Mouse (Mus musculus): Measurements from ENCODE around the gene Kdm5a. TPM values are rescaled to one million over a fixed set of nuclear protein-coding genes. Genes with fewer than 3 reads are reported as not detected.

Kdm5a gene
- polyA plus RNA-seq, 1 experiment from 2014 or later, result 38.6 TPM

DNA sequence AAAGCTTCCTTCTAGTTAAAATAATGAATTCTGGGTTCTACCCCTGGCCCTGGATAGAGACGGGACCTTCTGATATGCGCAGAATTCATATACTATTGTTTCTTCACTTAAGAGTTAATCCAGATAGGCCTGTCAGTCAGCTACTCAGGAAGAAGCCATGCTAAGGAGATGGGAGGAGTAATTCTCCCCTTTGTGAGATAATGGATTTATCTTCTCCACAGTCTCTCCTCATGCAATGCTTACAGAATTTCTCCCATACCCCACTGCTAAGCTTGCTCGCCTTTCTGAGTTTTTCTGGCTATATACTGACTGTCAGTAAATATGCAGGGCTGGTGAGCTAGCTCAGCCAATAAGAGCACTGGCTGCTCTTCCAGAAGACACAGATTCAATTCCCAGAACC is 86.3 kb downstream of the Kdm5a start:
- 82% methylated on average over 3 of the region's 3 CpGs for WGBS
- Histone ChIP-seq H3K4me2 (no peak overlapping the region), H3K27me3 (replicated peaks) (no peaks in the 10 kb centered on the region), H3K4me3 (replicated peaks) (no peak overlapping the region), H3K36me3 (no peaks in the 10 kb centered on the region), H3K9ac (no peak overlapping the region), H3K4me1 (no peaks in the 10 kb centered on the region), H3K27ac (no peak overlapping the region), H3K9me3 (no peaks in the 10 kb centered on the region)
- ATAC-seq (ENCODE audit: insufficient read depth, low FRiP score, low read depth), result no peak

DNA sequence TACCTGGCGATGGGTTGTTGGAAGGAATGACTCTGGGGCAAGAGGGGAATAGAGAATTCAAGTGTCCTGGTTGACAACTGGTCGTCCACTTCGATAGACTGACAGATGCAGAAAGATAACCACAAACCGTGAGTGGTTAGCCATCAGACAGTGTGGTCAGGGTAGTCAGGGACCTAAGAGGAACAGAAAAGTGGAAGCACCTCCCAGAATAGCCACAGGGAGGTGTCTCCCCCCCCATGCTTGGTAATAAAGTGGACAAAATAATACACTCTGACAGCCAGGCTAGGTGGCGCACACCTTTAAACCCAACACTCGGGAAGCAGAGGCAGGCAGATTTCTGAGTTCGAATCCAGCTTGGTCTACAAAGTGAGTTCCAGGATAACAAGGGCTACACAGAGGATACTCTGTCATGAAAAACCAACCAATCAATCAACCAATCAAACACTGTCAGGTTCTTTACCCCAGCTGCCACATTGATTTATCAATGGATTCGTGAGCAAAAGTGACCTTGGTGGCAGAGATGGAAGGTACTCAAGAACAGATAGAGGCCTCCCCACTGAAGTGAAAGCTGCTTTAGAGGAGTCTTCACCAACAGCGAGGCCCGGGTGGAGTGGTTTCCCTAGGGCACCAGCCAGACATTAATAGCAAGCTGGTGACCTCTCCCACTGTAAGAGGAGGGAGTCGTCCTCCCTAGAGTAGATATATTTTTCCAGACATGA is 88.6 kb downstream of the Kdm5a start:
- ATAC-seq (ENCODE audit: insufficient read depth, low FRiP score, low read depth), result no peak
- Histone ChIP-seq H3K36me3 (no peaks in the 10 kb centered on the region), H3K4me2 (no peak overlapping the region), H3K4me3 (replicated peaks) (no peak overlapping the region), H3K4me1 (no peaks in the 10 kb centered on the region), H3K9ac (no peak overlapping the region), H3K27me3 (replicated peaks) (no peaks in the 10 kb centered on the region), H3K9me3 (no peaks in the 10 kb centered on the region), H3K27ac (no peak overlapping the region)
- WGBS, result 78% methylated on average over 11 of the region's 11 CpGs

DNA sequence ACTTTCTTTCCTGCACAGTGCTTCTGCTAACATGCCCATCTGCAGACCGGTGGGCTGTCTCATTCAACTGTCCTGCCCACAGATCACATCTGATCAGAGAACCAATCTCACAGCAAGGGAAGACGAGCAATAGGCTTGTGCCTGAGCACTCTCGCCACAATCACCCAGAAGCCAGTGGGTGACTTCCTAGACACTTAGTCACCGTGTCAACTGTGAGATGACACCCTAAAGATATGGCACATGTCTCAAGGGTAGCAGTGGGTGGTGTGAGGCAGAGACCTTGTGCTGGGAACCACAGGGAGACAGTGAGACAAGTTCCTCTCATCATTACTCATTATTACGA is 89.2 kb downstream of the Kdm5a start:
- 72% methylated on average over 5 of the region's 5 CpGs for WGBS

DNA sequence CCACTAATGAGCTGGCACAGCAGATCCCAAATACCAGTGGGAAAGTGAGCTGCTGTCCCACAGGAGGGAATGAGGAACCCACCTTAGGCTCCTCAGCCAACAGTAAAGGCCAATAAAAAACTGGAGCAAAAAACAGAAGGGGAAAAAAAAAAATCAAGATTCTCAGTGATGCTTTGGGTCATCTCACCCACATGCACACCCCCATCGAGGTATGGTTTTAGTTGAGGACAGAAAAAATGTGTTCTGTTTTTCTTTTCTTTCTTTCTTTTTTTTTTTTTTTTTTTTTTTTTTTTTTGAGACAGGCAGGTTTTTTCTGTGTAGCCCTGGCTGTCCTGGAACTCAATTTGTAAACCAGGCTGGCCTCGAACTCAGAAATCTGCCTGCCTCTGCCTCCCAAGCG is 89.6 kb downstream of the Kdm5a start:
- H3K4me1 ChIP-seq, result no peaks in the 10 kb centered on the region
- H3K36me3 ChIP-seq, result no peaks in the 10 kb centered on the region
- H3K9me3 ChIP-seq, result no peaks in the 10 kb centered on the region
- no peak for ATAC-seq (ENCODE audit: insufficient read depth, low FRiP score, low read depth)
- H3K4me3 ChIP-seq (replicated peaks), result no peak overlapping the region
- H3K9ac ChIP-seq, result no peak overlapping the region
- H3K4me2 ChIP-seq, result no peak overlapping the region
- H3K27ac ChIP-seq, result no peak overlapping the region
- WGBS, result 86% methylated on average over 3 of the region's 3 CpGs
- no peaks in the 10 kb centered on the region for H3K27me3 ChIP-seq (replicated peaks)

More for the DNA sequence above, 89.2 kb downstream of the Kdm5a start:
- no peak; the same call in 1 of the 2 replicates for ATAC-seq (ENCODE audit: insufficient read depth, low FRiP score, low read depth)
- Histone ChIP-seq H3K9ac (no peak overlapping the region), H3K9me3 (no peaks in the 10 kb centered on the region), H3K36me3 (no peaks in the 10 kb centered on the region), H3K4me1 (no peaks in the 10 kb centered on the region), H3K4me3 (replicated peaks) (no peak overlapping the region), H3K4me2 (no peak overlapping the region), H3K27me3 (replicated peaks) (no peaks in the 10 kb centered on the region), H3K27ac (no peak overlapping the region)

DNA sequence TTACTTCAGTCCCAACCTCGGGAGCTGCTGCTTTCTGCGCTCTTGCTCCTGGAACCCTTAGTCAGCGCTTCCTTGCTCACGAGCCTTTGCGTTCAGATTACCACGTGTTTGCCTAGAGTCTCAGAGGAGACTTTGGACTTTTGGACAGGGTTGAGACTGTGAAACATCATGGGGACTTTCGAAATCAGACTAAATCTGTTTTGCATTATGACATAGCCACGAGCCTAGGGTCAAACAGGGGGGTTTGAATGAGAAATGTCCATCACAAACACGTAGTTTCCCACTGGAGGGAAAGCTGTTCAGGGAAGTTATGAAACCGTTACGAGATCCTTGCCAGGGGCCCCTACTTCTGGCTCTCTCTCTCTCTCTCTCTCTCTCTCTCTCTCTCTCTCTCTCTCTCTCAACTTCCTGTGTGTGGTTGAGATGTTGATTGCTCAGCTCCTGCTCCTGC is 90.7 kb downstream of the Kdm5a start:
- Histone ChIP-seq H3K4me3 (replicated peaks) (no peak overlapping the region), H3K9ac (no peak overlapping the region), H3K4me1 (no peaks in the 10 kb centered on the region), H3K36me3 (no peaks in the 10 kb centered on the region), H3K27me3 (replicated peaks) (no peaks in the 10 kb centered on the region), H3K4me2 (0 out of 2 replicates have a peak overlapping the region, but pooled peaks have one; percentile 5), H3K9me3 (no peaks in the 10 kb centered on the region), H3K27ac (no peak overlapping the region)
- 43% methylated on average over 11 of the region's 11 CpGs for WGBS
- ATAC-seq (ENCODE audit: insufficient read depth, low FRiP score, low read depth), result peak; percentile 58; the same call in 1 of the 2 replicates

DNA sequence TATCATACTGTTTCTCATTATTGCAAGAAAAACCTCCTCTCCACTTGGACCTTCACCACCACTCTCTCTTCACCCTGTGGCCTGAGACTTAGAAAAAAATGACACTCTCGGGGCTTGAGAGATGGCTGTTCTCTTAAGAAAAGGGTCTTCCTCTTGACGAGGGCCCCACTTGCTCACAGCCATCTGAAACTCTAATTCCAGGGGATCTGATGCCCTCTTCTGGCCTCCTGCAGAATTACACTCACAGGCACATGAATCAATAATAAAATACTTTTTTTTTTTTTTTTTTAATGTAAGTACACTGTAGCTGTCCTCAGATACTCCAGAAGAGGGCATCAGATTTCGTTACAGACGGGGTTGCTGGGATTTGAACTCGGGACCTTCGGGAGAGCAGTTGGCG is 93.2 kb downstream of the Kdm5a start:
- no peak for ATAC-seq (ENCODE audit: insufficient read depth, low FRiP score, low read depth)
- Histone ChIP-seq H3K9ac (no peak overlapping the region), H3K36me3 (no peaks in the 10 kb centered on the region), H3K4me3 (replicated peaks) (no peak overlapping the region), H3K9me3 (no peaks in the 10 kb centered on the region), H3K4me1 (no peaks in the 10 kb centered on the region), H3K27ac (no peak overlapping the region), H3K4me2 (no peak overlapping the region), H3K27me3 (replicated peaks) (peaks cover 8% of the 10 kb centered on the region; the same call in 1 of the 2 replicates)
- 61% methylated on average over 7 of the region's 7 CpGs for WGBS

DNA sequence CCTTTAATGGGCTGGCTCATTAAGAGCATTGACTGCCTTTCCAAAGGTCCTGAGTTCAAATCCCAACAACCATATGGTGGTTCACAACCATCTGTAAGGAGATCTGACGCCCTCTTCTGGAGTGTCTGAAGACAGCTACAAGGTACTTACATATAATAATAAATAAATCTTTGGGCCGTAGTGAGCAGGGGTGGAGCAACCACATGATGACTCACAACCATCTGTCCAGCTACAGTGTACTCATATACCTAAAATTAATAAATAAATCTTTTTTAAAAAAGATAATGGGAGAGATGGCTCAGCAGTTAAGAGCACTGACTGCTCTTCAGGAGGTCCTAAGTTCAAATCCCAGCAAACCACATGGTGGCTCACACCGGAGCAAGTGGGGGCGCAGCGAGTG is 93.8 kb downstream of the Kdm5a start:
- H3K27ac ChIP-seq, result no peak overlapping the region
- H3K4me2 ChIP-seq, result no peak overlapping the region
- no peak overlapping the region for H3K4me3 ChIP-seq (replicated peaks)
- H3K36me3 ChIP-seq, result no peaks in the 10 kb centered on the region
- no peak for ATAC-seq (ENCODE audit: insufficient read depth, low FRiP score, low read depth)
- 87% methylated on average over 5 of the region's 5 CpGs for WGBS
- no peaks in the 10 kb centered on the region for H3K4me1 ChIP-seq
- H3K9ac ChIP-seq, result no peak overlapping the region
- peaks cover 8% of the 10 kb centered on the region for H3K27me3 ChIP-seq (replicated peaks)
- no peaks in the 10 kb centered on the region for H3K9me3 ChIP-seq

DNA sequence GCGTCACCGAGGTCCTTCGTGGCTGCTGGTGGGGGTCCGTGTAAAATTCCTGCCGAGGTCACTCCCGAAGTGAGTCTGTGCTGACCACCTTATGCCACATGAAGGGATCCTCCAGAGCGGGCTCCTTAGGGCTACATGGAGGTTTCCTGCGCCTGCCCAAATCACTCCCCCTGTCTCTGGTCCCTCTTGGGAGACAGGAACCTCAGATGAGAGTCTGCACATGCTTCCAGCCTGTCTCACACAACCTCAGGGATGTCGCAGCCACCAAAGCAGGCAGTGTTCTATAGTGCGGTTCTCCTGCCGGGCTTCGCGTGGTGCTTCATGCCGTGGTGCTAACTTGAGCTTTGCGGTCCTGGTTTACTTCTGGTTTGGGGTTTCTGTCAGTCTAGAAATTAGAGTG is 97.3 kb downstream of the Kdm5a start:
- Histone ChIP-seq H3K36me3 (no peaks in the 10 kb centered on the region), H3K9ac (no peak overlapping the region), H3K27ac (no peak overlapping the region), H3K4me1 (peaks cover 11% of the 10 kb centered on the region), H3K4me3 (replicated peaks) (no peak overlapping the region), H3K9me3 (no peaks in the 10 kb centered on the region), H3K4me2 (no peak overlapping the region), H3K27me3 (replicated peaks) (peaks cover 17% of the 10 kb centered on the region)
- no peak for ATAC-seq (ENCODE audit: insufficient read depth, low FRiP score, low read depth)
- WGBS, result 60% methylated on average over 15 of the region's 15 CpGs

DNA sequence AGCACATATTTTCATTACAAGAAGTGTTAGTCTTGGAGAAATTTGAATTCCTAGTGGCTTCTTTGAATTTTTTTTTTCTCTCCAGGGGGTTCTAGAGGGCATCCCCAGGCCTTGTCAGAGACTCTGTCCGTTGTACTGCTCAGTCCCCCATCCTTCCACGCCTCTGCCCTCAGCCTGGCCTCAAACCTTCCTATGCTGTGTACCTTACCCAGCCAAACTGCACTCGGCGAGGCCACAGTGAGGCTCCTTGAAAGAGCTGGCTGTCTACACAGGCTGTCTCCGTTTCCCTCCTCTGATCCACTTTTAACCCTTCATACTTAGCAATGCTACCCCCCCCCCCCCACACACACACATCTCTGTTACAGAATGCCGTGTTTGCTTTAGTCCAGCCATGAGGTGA is 98.3 kb downstream of the Kdm5a start:
- no peaks in the 10 kb centered on the region for H3K36me3 ChIP-seq
- 49% methylated on average over 6 of the region's 6 CpGs for WGBS

DNA sequence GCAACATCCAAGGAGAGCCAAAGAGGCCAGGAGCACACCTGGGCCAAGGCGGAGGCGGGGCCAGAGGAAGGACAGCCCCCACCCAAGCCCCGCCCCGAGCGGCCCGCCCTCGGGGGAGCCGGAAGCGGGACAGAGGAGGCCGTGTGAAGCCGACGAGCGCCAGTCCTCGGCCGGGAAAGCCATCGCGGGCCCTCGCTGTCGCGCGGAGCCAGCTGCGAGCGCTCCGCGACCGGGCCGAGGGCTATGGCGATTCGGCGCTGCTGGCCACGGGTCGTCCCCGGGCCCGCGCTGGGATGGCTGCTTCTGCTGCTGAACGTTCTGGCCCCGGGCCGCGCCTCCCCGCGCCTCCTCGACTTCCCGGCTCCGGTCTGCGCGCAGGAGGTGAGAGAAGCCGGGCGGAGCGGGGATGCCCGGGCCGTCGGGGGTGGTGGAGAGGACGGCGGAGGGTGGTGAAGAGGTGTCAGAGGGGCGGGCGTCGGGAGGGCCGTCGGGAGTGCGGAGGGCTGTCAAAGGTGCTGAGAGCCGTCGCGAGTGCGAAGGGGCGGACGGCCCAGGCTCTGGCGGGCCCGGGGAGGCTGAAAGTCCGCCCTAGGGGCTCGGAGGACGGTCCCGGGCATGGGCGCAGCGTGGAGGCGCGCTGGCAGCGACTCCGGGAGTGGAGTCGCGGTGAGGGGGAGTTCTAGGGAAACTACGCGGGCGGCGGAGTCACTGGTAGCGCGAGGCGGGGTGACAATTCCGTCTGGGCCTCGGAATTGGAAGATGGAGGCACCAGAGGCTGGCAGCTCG is 99.4 kb downstream of the Kdm5a start, which contains the start of gene Il17ra:
Il17ra (plus strand) TSS at position 162 of the 786 bp plus-strand sequence.
- Histone ChIP-seq H3K4me2 (peak within 1 kb of the TSS; percentile 76), H3K9ac (peak within 1 kb of the TSS; percentile 23; the same call in 1 of the 2 replicates), H3K27ac (no peak within 1 kb of the TSS), H3K4me1 (peaks cover 11% of the 10 kb centered on the region), H3K36me3 (no peaks in the 10 kb centered on the region), H3K4me3 (replicated peaks) (peak within 1 kb of the TSS; percentile 71), H3K9me3 (no peaks in the 10 kb centered on the region), H3K27me3 (replicated peaks) (peaks cover 17% of the 10 kb centered on the region)
- peak; percentile 95 for ATAC-seq (ENCODE audit: insufficient read depth, low FRiP score, low read depth)
- WGBS, result under 1% methylated on average over 81 of the region's 90 CpGs

More for the DNA sequence above, 98.3 kb downstream of the Kdm5a start:
- Histone ChIP-seq H3K9me3 (no peaks in the 10 kb centered on the region), H3K27me3 (replicated peaks) (peaks cover 17% of the 10 kb centered on the region), H3K4me1 (peaks cover 11% of the 10 kb centered on the region), H3K9ac (no peak overlapping the region), H3K4me3 (replicated peaks) (no peak overlapping the region), H3K27ac (no peak overlapping the region), H3K4me2 (no peak overlapping the region)
- no peak for ATAC-seq (ENCODE audit: insufficient read depth, low FRiP score, low read depth)

DNA sequence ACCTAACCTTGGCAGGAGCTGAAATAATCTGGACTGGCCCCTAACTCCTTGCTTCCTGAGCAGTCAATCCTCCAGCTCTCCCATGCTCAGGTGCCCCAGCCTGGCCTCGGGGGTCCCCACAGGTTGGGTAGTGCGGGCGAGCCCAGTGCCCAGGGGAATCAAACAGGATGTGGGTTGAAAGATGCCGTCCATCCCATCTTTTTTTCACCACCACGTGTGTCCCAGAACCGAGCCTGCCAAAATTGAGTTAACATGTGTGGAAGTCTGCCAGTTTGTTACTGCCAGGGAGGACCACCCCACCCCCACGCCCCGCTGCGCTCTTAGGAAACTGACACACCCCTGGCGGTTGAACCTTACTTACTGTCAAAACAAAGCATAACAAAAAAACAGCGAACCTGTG is 100.0 kb downstream of the Kdm5a start:
- Histone ChIP-seq H3K9ac (0 out of 2 replicates have a peak overlapping the region, but pooled peaks have one; percentile 23), H3K27ac (no peak overlapping the region), H3K4me1 (peaks cover 11% of the 10 kb centered on the region), H3K4me3 (replicated peaks) (peak overlapping the region; percentile 71), H3K9me3 (no peaks in the 10 kb centered on the region), H3K4me2 (peak overlapping the region; percentile 76), H3K27me3 (replicated peaks) (peaks cover 17% of the 10 kb centered on the region), H3K36me3 (no peaks in the 10 kb centered on the region)
- ATAC-seq (ENCODE audit: insufficient read depth, low FRiP score, low read depth), result no peak
- 6% methylated on average over 11 of the region's 11 CpGs for WGBS

DNA sequence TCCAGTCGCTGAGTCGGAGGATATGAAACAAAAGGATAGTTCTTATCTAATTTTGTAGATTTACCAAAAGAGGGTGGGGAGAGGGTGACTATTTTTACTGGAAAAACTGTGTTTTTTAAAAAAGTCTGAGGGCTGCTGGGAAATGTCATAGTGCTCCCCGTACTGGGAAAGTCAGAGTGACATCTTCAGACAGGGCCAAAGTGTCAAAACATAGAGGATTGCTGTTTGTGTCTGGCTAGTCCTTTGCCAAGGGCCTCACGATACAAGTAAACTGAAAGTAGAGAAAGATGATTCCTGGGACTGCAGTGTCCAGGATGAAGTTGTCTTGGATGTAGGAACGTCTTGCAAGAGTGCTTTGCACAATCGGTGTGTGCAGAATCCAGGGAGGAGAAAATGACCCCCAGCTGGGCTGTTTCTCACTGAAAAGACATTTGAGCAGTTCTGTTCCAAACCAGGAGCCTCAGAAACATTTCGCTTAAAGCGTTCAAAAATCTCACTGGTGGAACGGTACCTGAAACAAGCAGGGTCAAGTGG is 100.5 kb downstream of the Kdm5a start:
- no peak overlapping the region for H3K9ac ChIP-seq
- H3K9me3 ChIP-seq, result no peaks in the 10 kb centered on the region
- no peak overlapping the region for H3K27ac ChIP-seq
- WGBS, result 42% methylated on average over 9 of the region's 9 CpGs
- peak overlapping the region; percentile 76 for H3K4me2 ChIP-seq
- peak overlapping the region; percentile 71 for H3K4me3 ChIP-seq (replicated peaks)
- no peak for ATAC-seq (ENCODE audit: insufficient read depth, low FRiP score, low read depth)
- peaks cover 17% of the 10 kb centered on the region for H3K27me3 ChIP-seq (replicated peaks)
- H3K36me3 ChIP-seq, result no peaks in the 10 kb centered on the region
- peaks cover 11% of the 10 kb centered on the region for H3K4me1 ChIP-seq

Measured in stomach, embryonic 15.5 days (tissue).